Mouse (Mus musculus) C2C12 (cell line): ENCODE data around the gene Qtrt1.

Experiments used
- CTCF ChIP-seq: IDR thresholded peaks from one replicate; pipeline ENCODE4 v1.5.1; 2011; ENCODE audit not compliant: control insufficient read depth, insufficient read depth, insufficient read length
- MYOG ChIP-seq: IDR thresholded peaks from one replicate; pipeline ENCODE4 v1.6.1; 2011; ENCODE audit not compliant: control insufficient read depth, insufficient read length; ENCODE audit errors: extremely low read depth
- USF1 ChIP-seq: IDR thresholded peaks from one replicate; pipeline ENCODE4 v1.6.1; 2011; ENCODE audit warnings: low read depth, mild to moderate bottlenecking, control low read depth, moderate library complexity

- TF ChIP-seq USF1 (no peak), CTCF (no peak), MYOG (no peak)
Observed at GRCm38 (mm10) chr9:21379195-21379594, 32.4 kb upstream of the Qtrt1 start.
